Mouse (Mus musculus): ENCODE data around the gene Irf5. TPM values are rescaled to one million over a fixed set of nuclear protein-coding genes. Genes with fewer than 3 reads are reported as not detected.
"Not testable (repeated sequence)": the region's sequence is repeated elsewhere in the genome, so short reads cannot be mapped to it uniquely, and the experiment has no call there.

The Irf5 gene
- polyA plus RNA-seq, 1 experiment from 2014 or later, result 5.0 TPM

- Histone ChIP-seq H3K4me1 (ENCODE audit: control insufficient read depth, insufficient read depth, low read length) (no peaks in the 10 kb centered on the region), H3K36me3 (ENCODE audit: control insufficient read depth, insufficient read depth, low read length) (peaks cover 76% of the 10 kb centered on the region), H3K9me3 (ENCODE audit: control insufficient read depth, low read length) (no peaks in the 10 kb centered on the region), H3K27ac (ENCODE audit: low read depth, low read length) (no peak overlapping the region), H3K4me2 (replicated peaks; ENCODE audit: low read depth, low read length) (no peak overlapping the region), H3K4me3 (ENCODE audit: low read length) (no peak overlapping the region), H3K9ac (ENCODE audit: low read depth, low read length) (no peak overlapping the region), H3K27me3 (ENCODE audit: control insufficient read depth, insufficient read depth, low read length) (no peaks in the 10 kb centered on the region)
- no peak for ATAC-seq (ENCODE audit: low FRiP score, low TSS enrichment)
- 93% methylated on average over 1 of the region's 1 CpGs for WGBS
Observed at GRCm38 (mm10) chr6:29548086-29548485, 21.7 kb downstream of the Irf5 start.

DNA sequence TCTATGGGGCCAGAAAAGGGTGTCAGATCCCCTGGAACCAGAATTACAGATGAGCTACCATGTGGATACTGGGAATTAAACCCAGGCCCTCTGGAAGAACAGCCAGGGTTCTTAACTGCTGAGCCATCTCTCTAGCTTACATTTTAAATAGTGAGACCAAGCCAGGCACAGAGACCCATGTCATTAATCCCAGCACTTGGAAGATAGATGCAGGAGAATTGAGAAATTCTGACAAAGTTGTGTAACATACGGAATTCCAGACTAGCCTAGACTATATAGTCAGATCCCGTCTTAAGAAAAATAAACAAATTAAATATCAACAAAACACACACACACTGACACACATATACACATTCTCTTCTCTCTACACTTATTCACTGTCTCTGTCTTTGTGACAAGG, 26.1 kb downstream of the Irf5 start:
- Histone ChIP-seq H3K36me3 (ENCODE audit: control insufficient read depth, insufficient read depth, low read length) (peaks cover 83% of the 10 kb centered on the region), H3K4me1 (ENCODE audit: control insufficient read depth, insufficient read depth, low read length) (no peaks in the 10 kb centered on the region), H3K4me2 (replicated peaks; ENCODE audit: low read depth, low read length) (no peak overlapping the region), H3K27ac (ENCODE audit: low read depth, low read length) (no peak overlapping the region), H3K9me3 (ENCODE audit: control insufficient read depth, low read length) (no peaks in the 10 kb centered on the region), H3K27me3 (ENCODE audit: control insufficient read depth, insufficient read depth, low read length) (no peaks in the 10 kb centered on the region), H3K4me3 (ENCODE audit: low read length) (no peak overlapping the region), H3K9ac (ENCODE audit: low read depth, low read length) (no peak overlapping the region)
- WGBS, result 99% methylated on average over 2 of the region's 2 CpGs
- ATAC-seq (ENCODE audit: low FRiP score, low TSS enrichment), result no peak

- Histone ChIP-seq H3K27ac (ENCODE audit: low read depth, low read length) (no peak overlapping the region), H3K36me3 (ENCODE audit: control insufficient read depth, insufficient read depth, low read length) (peaks cover 96% of the 10 kb centered on the region), H3K4me3 (ENCODE audit: low read length) (no peak overlapping the region), H3K9me3 (ENCODE audit: control insufficient read depth, low read length) (no peaks in the 10 kb centered on the region), H3K27me3 (ENCODE audit: control insufficient read depth, insufficient read depth, low read length) (no peaks in the 10 kb centered on the region), H3K4me1 (ENCODE audit: control insufficient read depth, insufficient read depth, low read length) (no peaks in the 10 kb centered on the region), H3K4me2 (replicated peaks; ENCODE audit: low read depth, low read length) (no peak overlapping the region), H3K9ac (ENCODE audit: low read depth, low read length) (no peak overlapping the region)
- 97% methylated on average over 2 of the region's 2 CpGs for WGBS
- ATAC-seq (ENCODE audit: low FRiP score, low TSS enrichment), result no peak
Observed at GRCm38 (mm10) chr6:29557112-29557511, 30.7 kb downstream of the Irf5 start.

- H3K9ac ChIP-seq (ENCODE audit: low read depth, low read length); H3K27ac ChIP-seq (ENCODE audit: low read depth, low read length); ATAC-seq (ENCODE audit: low FRiP score, low TSS enrichment); H3K27me3 ChIP-seq (ENCODE audit: control insufficient read depth, insufficient read depth, low read length); H3K4me3 ChIP-seq (ENCODE audit: low read length); H3K4me2 ChIP-seq (replicated peaks; ENCODE audit: low read depth, low read length); H3K9me3 ChIP-seq (ENCODE audit: control insufficient read depth, low read length); H3K4me1 ChIP-seq (ENCODE audit: control insufficient read depth, insufficient read depth, low read length): not testable (repeated sequence)
- WGBS, result 90% methylated on average over 3 of the region's 3 CpGs
- H3K36me3 ChIP-seq (ENCODE audit: control insufficient read depth, insufficient read depth, low read length), result peaks cover 82% of the 10 kb centered on the region
Observed at GRCm38 (mm10) chr6:29576388-29576787, 50.0 kb downstream of the Irf5 start.

DNA sequence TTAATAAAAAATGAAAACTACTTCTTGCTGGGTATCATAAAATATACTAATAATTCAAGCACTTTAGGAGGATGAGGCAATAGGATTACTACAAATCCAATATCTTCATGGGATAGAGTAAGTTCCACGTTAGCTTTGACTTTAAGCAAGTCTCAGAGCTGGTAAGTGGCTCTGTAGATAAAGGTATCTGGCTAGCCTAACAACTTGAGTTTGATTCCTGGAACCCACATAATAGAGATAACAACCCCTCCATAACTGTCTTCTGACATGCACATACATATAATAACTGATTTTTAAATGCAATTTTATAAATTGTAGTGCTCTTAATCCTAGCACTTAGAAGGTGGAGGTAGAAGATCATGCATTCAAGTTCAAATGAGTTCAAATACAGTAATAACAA, 54.3 kb downstream of the Irf5 start:
- 95% methylated on average over 1 of the region's 1 CpGs for WGBS
- H3K36me3 ChIP-seq (ENCODE audit: control insufficient read depth, insufficient read depth, low read length), result peaks cover 67% of the 10 kb centered on the region
- no peak overlapping the region for H3K27ac ChIP-seq (ENCODE audit: low read depth, low read length)
- no peaks in the 10 kb centered on the region for H3K4me1 ChIP-seq (ENCODE audit: control insufficient read depth, insufficient read depth, low read length)
- H3K9me3 ChIP-seq (ENCODE audit: control insufficient read depth, low read length), result peaks cover 2% of the 10 kb centered on the region; the same call in 1 of the 2 replicates
- H3K4me3 ChIP-seq (ENCODE audit: low read length), result no peak overlapping the region
- no peak for ATAC-seq (ENCODE audit: low FRiP score, low TSS enrichment)
- no peak overlapping the region for H3K4me2 ChIP-seq (replicated peaks; ENCODE audit: low read depth, low read length)
- H3K9ac ChIP-seq (ENCODE audit: low read depth, low read length), result no peak overlapping the region
- H3K27me3 ChIP-seq (ENCODE audit: control insufficient read depth, insufficient read depth, low read length), result no peaks in the 10 kb centered on the region

DNA sequence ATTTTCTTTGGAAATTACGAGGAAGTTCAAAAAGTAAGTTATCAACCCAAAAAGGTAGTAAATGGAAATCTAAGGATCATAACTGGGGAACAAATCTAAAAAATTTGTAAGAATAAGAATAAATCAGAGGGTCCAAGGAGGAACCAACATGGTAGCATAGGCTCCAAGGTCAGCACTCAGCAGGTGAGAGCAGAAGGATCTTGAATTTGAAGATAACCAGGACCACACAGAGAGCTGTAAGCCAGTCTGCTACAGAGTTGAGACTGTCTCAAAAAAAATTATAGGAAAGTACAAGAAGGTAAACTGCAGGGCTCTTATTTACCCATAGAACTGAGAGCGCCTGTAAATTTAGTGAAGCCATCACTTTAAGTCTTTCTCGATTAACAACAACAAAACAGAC, 54.8 kb downstream of the Irf5 start:
- H3K9me3 ChIP-seq (ENCODE audit: control insufficient read depth, low read length), result peaks cover 2% of the 10 kb centered on the region; the same call in 1 of the 2 replicates
- H3K27ac ChIP-seq (ENCODE audit: low read depth, low read length), result no peak overlapping the region
- no peak overlapping the region for H3K4me2 ChIP-seq (replicated peaks; ENCODE audit: low read depth, low read length)
- no peak overlapping the region for H3K4me3 ChIP-seq (ENCODE audit: low read length)
- WGBS, result 94% methylated on average over 3 of the region's 3 CpGs
- no peak overlapping the region for H3K9ac ChIP-seq (ENCODE audit: low read depth, low read length)
- H3K36me3 ChIP-seq (ENCODE audit: control insufficient read depth, insufficient read depth, low read length), result peaks cover 69% of the 10 kb centered on the region
- no peaks in the 10 kb centered on the region for H3K27me3 ChIP-seq (ENCODE audit: control insufficient read depth, insufficient read depth, low read length)
- H3K4me1 ChIP-seq (ENCODE audit: control insufficient read depth, insufficient read depth, low read length), result no peaks in the 10 kb centered on the region
- ATAC-seq (ENCODE audit: low FRiP score, low TSS enrichment), result no peak

Other genes starting within 250 kb of the Irf5 start
- 0.27 TPM in 1 of 2 replicates, not detected in the other for gene Fam71f2, start 247.0 kb upstream of the Irf5 start, polyA plus RNA-seq (2014; fragmentation: Nextera tagmentation; extraction: Ambion mirVana)
- 0.19 TPM in 1 of 2 replicates, not detected in the other for gene Fam71f1, start 207.5 kb upstream of the Irf5 start, polyA plus RNA-seq (2014; fragmentation: Nextera tagmentation; extraction: Ambion mirVana)
- gene Calu, start 178.6 kb upstream of the Irf5 start, polyA plus RNA-seq (2014; fragmentation: Nextera tagmentation; extraction: Ambion mirVana), result 195 and 382 TPM in 2 replicates
- gene Opn1sw, start 138.2 kb upstream of the Irf5 start, polyA plus RNA-seq (2014; fragmentation: Nextera tagmentation; extraction: Ambion mirVana), result 0.87 and 0.90 TPM in 2 replicates
- gene Ccdc136, start 130.3 kb upstream of the Irf5 start, polyA plus RNA-seq (2014; fragmentation: Nextera tagmentation; extraction: Ambion mirVana), result 22.8 and 30.3 TPM in 2 replicates
- gene Flnc, start 93.4 kb upstream of the Irf5 start, polyA plus RNA-seq (2014; fragmentation: Nextera tagmentation; extraction: Ambion mirVana), result 5.5 and 8.3 TPM in 2 replicates
- 248 and 309 TPM in 2 replicates for gene Atp6v1f, start 58.9 kb upstream of the Irf5 start, polyA plus RNA-seq (2014; fragmentation: Nextera tagmentation; extraction: Ambion mirVana)
- 0.49 TPM in 1 of 2 replicates, not detected in the other for gene Atp6v1fnb, start 55.2 kb upstream of the Irf5 start, polyA plus RNA-seq (2014; fragmentation: Nextera tagmentation; extraction: Ambion mirVana)
- gene Kcp, start 18.7 kb upstream of the Irf5 start, polyA plus RNA-seq (2014; fragmentation: Nextera tagmentation; extraction: Ambion mirVana), result 30.0 and 32.8 TPM in 2 replicates
- 58.8 and 104 TPM in 2 replicates for gene Tnpo3, start 83.3 kb downstream of the Irf5 start, polyA plus RNA-seq (2014; fragmentation: Nextera tagmentation; extraction: Ambion mirVana)
- gene Tspan33, start 167.6 kb downstream of the Irf5 start, polyA plus RNA-seq (2014; fragmentation: Nextera tagmentation; extraction: Ambion mirVana), result 7.3 and 10.2 TPM in 2 replicates
- 53.4 and 70.4 TPM in 2 replicates for gene Smo, start 208.9 kb downstream of the Irf5 start, polyA plus RNA-seq (2014; fragmentation: Nextera tagmentation; extraction: Ambion mirVana)
- 13.7 and 17.2 TPM in 2 replicates for gene Ahcyl2, start 241.4 kb downstream of the Irf5 start, polyA plus RNA-seq (2014; fragmentation: Nextera tagmentation; extraction: Ambion mirVana)